Mouse (Mus musculus) limb, embryonic 12.5 days (tissue): ENCODE data around the gene Ccr6. TPM values are rescaled to one million over a fixed set of nuclear protein-coding genes. Genes with fewer than 3 reads are reported as not detected.

Experiments
- ATAC-seq: fragments of 200-750 bp; cut with Nextera tagmentation; 2 replicates; pipeline ENCODE4 v1.8.0; 2017; ENCODE audit warnings: low read depth, moderate TSS enrichment; ENCODE audit not compliant: insufficient number of reproducible peaks, insufficient read depth, low FRiP score, low TSS enrichment
- H3K27ac ChIP-seq: fragments of 300-500 bp; sonication (generic); 2 replicates; pipeline ENCODE4 v1.5.1; 2016; ENCODE audit warnings: mild to moderate bottlenecking, moderate library complexity
- H3K27me3 ChIP-seq: fragments of 300-500 bp; sonication (generic); 2 replicates; pipeline ENCODE4 v1.6.1; 2016; ENCODE audit warnings: mild to moderate bottlenecking, moderate library complexity
- H3K36me3 ChIP-seq: fragments of 300-500 bp; sonication (generic); 2 replicates; pipeline ENCODE4 v1.6.1; 2016; ENCODE audit warnings: mild to moderate bottlenecking, moderate library complexity
- H3K4me1 ChIP-seq: fragments of 300-500 bp; sonication (generic); replicated peaks from 2 replicates; pipeline ENCODE4 v1.6.1; 2016
- H3K4me2 ChIP-seq: fragments of 300-500 bp; sonication (generic); 2 replicates; pipeline ENCODE4 v1.6.1; 2016; ENCODE audit warnings: mild to moderate bottlenecking, moderate library complexity
- H3K4me3 ChIP-seq: fragments of 300-500 bp; sonication (generic); replicated peaks from 2 replicates; pipeline ENCODE4 v1.5.1; 2016; ENCODE audit warnings: mild to moderate bottlenecking
- H3K9ac ChIP-seq: fragments of 300-500 bp; sonication (generic); replicated peaks from 2 replicates; pipeline ENCODE4 v1.6.1; 2016; ENCODE audit warnings: mild to moderate bottlenecking, moderate library complexity
- H3K9me3 ChIP-seq: fragments of 300-500 bp; sonication (generic); 2 replicates; pipeline ENCODE4 v1.6.1; 2016; ENCODE audit warnings: mild to moderate bottlenecking, moderate library complexity
- WGBS: fragments of 180-500 bp; shearing (Covaris S2); methylation state at CpG from one replicate; pipeline ENCODE4 v1.1.7; 2016; 5-methylcytosine and 5-hydroxymethylcytosine counted together
- polyA plus RNA-seq: library from polyadenylated mRNA; unstranded; fragments of >200 nt; fragmentation: Nextera tagmentation; extraction: Ambion mirVana; gene quantifications from 2 replicates; pipeline ENCODE4 v1.2.1, GENCODE M21; 2016

Ccr6 gene
- polyA plus RNA-seq, 1 experiment from 2014 or later = not detected

DNA sequence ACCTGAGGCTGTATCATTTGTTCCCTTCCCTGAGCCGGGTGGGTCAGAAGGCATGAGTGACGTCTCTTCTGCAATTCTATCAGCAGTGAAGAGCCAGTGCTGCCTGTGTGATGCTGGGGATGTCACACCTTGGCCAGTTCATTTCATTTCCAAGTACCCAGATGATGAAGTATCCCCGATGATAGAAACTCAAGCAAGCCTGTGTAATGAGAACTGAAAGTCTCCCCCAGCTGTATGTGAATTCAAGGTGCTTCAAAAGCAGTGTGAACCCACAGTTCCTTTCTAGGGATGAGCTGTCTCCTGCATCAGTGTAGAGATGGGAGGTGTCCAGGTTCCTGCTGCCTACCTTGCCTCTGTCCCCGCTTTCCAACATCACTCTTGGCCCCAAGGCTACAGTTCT is 1.3 kb upstream of the Ccr6 start:
- no peaks in the 10 kb centered on the region for H3K36me3 ChIP-seq
- ATAC-seq = no peak
- no peak overlapping the region for H3K4me3 ChIP-seq
- H3K4me2 ChIP-seq = no peak overlapping the region
- H3K27me3 ChIP-seq = peaks cover 3% of the 10 kb centered on the region; the same call in 1 of the 2 replicates
- H3K9me3 ChIP-seq = no peaks in the 10 kb centered on the region
- WGBS = 85% methylated on average over 4 of the region's 4 CpGs
- no peak overlapping the region for H3K9ac ChIP-seq
- no peak overlapping the region for H3K27ac ChIP-seq
- no peaks in the 10 kb centered on the region for H3K4me1 ChIP-seq

DNA sequence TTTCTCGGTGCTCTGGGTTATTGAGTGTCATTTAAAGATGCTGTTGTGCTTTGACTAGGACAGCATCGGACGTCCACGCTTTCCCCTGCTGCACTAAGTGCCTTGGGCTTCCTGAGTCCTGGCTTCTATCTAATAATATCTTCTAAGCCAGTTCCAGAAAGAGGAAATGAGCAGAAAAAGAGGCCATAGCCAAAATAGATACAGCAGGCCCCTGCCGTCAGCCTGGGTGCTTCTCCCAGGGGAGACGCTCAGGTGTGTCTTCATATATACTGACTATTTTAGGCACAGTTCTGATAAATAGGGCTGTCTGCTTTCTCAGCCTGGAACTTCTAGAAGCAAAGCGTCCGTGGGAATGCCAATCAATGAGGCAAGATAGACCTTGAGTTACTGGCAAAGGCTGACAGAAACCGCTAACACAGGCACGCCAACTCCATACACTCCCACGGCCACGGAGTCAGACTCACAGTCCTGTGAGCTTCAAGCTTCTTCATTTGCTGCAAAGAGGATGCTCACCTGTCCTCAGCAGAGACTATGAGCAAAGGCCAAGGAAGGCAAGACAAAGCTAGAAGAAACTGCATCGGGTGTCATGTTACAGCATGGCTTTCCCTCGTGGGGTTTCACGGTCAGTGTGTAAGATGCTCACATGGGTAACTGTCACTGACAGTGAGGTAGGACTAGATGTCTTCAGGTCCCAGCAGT is 2.3 kb downstream of the Ccr6 start:
- ATAC-seq = no peak
- H3K4me3 ChIP-seq = no peak overlapping the region
- no peak overlapping the region for H3K4me2 ChIP-seq
- no peaks in the 10 kb centered on the region for H3K9me3 ChIP-seq
- peaks cover 3% of the 10 kb centered on the region; the same call in 1 of the 2 replicates for H3K27me3 ChIP-seq
- H3K36me3 ChIP-seq = no peaks in the 10 kb centered on the region
- H3K4me1 ChIP-seq = no peaks in the 10 kb centered on the region
- no peak overlapping the region for H3K27ac ChIP-seq
- WGBS = 76% methylated on average over 15 of the region's 15 CpGs
- no peak overlapping the region for H3K9ac ChIP-seq

DNA sequence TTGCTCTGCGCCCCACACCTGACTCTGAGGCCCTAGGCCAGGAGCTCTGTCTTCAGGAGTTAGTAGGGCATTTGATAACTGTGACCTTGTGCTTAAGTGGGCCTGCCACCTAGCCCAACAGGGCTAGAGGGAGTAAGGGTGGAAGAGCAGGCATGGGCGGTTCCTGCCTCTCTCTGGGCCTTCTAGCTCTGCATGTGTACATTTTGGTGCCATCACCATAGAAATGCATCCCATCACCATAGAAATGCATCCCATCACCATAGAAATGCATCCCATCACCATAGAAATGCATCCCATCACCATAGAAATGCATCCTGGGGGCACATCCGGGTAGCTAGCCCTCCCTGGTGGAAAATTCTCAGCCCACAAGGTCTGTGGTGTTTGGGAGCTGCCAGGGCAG is 3.7 kb downstream of the Ccr6 start:
- ATAC-seq = no peak
- H3K27me3 ChIP-seq = peaks cover 7% of the 10 kb centered on the region
- H3K27ac ChIP-seq = no peak overlapping the region
- no peak overlapping the region for H3K4me2 ChIP-seq
- no peaks in the 10 kb centered on the region for H3K9me3 ChIP-seq
- 0 out of 2 replicates have a peak, but pooled peaks cover 3% of the 10 kb centered on the region for H3K4me1 ChIP-seq
- no peak overlapping the region for H3K9ac ChIP-seq
- no peak overlapping the region for H3K4me3 ChIP-seq
- H3K36me3 ChIP-seq = no peaks in the 10 kb centered on the region
- 84% methylated on average over 3 of the region's 3 CpGs for WGBS

DNA sequence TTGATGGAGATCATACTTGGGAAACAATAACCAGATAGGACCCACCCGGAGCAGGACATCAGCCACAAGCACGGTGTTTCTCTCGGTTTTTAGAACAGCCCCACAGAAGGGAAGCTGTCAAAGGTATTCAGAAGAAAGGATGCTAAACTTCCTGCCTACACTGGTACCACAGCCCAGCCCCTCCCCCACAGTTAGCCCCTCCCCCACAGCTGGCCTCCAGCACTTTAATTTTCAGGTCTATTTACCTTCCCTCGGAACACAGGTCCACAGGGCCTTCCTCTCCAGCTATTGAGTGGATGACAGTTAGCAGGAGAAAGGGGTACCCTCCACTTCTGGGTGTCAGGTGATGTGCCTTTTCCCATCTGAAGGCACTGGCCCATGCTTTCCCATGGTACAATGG is 4.7 kb downstream of the Ccr6 start:
- no peak for ATAC-seq
- H3K36me3 ChIP-seq = no peaks in the 10 kb centered on the region
- 71% methylated on average over 4 of the region's 4 CpGs for WGBS
- H3K4me1 ChIP-seq = 0 out of 2 replicates have a peak, but pooled peaks cover 3% of the 10 kb centered on the region
- H3K27me3 ChIP-seq = peaks cover 7% of the 10 kb centered on the region
- no peak overlapping the region for H3K27ac ChIP-seq
- H3K4me3 ChIP-seq = no peak overlapping the region
- H3K9me3 ChIP-seq = no peaks in the 10 kb centered on the region
- H3K9ac ChIP-seq = no peak overlapping the region
- H3K4me2 ChIP-seq = no peak overlapping the region

DNA sequence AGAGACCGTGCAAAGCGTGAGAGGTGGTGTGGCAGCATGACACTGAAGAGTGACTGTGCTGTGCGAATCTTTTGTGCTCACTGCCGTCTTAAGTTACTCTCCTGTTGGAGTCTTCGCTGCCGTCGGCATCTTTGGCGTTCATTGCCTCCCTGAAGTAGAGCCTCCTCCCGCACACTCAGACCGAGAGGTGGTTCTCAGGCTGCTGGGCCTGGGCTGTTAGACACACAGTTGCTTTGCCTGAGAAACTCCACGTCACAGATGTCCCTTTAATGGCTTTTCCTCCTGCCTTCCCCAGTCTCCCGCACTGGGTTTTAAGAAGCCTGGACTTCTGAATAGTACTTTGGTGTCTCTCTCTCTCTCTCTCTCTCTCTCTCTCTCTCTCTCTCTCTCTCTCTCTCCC is 5.8 kb downstream of the Ccr6 start:
- no peak overlapping the region for H3K27ac ChIP-seq
- no peak overlapping the region for H3K4me2 ChIP-seq
- H3K9me3 ChIP-seq = no peaks in the 10 kb centered on the region
- no peak overlapping the region for H3K4me3 ChIP-seq
- H3K36me3 ChIP-seq = no peaks in the 10 kb centered on the region
- WGBS = 71% methylated on average over 12 of the region's 12 CpGs
- no peak for ATAC-seq
- H3K4me1 ChIP-seq = peaks cover 8% of the 10 kb centered on the region; the same call in 1 of the 2 replicates
- H3K9ac ChIP-seq = no peak overlapping the region
- H3K27me3 ChIP-seq = peaks cover 7% of the 10 kb centered on the region

DNA sequence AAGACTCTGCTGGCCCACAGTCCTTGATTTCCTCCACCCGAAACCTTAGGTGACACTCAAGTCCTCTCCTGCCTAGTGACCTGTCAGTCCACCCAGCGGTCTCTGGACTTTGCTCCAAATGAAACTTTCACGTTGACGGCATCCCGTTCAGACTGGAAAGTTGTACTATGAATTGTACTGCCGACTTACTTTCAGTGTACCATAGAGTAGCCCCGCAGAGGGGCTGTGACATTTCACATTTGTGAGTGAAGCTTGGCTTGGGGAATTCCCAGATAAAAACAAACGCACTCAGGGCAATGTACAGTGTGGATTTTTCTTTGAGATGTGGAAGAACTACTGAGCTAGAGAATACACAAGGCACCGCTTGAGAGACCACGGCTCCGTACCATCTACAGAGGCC is 6.3 kb downstream of the Ccr6 start:
- ATAC-seq = no peak
- Histone ChIP-seq H3K4me2 (no peak overlapping the region), H3K27me3 (peaks cover 5% of the 10 kb centered on the region), H3K27ac (no peak overlapping the region), H3K9me3 (no peaks in the 10 kb centered on the region), H3K4me3 (no peak overlapping the region), H3K4me1 (peaks cover 8% of the 10 kb centered on the region; the same call in 1 of the 2 replicates), H3K36me3 (no peaks in the 10 kb centered on the region), H3K9ac (no peak overlapping the region)
- 91% methylated on average over 11 of the region's 11 CpGs for WGBS

DNA sequence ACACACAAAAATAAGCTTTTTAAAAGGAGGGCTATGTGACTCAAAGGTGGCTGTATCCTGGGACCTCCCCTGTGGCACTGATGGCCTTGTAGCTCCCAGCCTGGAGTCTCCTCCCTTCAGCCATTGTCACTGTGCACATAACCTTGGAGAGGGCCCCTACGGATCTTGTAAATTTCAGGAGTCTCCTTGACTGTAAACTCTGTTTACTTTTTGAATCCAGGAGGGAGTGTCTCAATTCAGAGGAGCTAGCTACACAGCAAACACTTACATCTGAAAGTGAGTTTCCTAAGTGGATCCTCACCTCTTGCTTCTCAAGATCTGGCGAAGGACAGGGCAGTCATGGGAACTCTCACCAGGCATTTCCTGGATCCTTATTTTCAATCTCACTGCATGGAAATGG is 8.3 kb downstream of the Ccr6 start:
- WGBS = 84% methylated on average over 2 of the region's 2 CpGs
- no peak overlapping the region for H3K27ac ChIP-seq
- no peaks in the 10 kb centered on the region for H3K9me3 ChIP-seq
- H3K4me3 ChIP-seq = no peak overlapping the region
- H3K4me2 ChIP-seq = no peak overlapping the region
- no peak overlapping the region for H3K9ac ChIP-seq
- peaks cover 8% of the 10 kb centered on the region; the same call in 1 of the 2 replicates for H3K4me1 ChIP-seq
- no peaks in the 10 kb centered on the region for H3K36me3 ChIP-seq
- ATAC-seq = no peak
- peaks cover 9% of the 10 kb centered on the region for H3K27me3 ChIP-seq

DNA sequence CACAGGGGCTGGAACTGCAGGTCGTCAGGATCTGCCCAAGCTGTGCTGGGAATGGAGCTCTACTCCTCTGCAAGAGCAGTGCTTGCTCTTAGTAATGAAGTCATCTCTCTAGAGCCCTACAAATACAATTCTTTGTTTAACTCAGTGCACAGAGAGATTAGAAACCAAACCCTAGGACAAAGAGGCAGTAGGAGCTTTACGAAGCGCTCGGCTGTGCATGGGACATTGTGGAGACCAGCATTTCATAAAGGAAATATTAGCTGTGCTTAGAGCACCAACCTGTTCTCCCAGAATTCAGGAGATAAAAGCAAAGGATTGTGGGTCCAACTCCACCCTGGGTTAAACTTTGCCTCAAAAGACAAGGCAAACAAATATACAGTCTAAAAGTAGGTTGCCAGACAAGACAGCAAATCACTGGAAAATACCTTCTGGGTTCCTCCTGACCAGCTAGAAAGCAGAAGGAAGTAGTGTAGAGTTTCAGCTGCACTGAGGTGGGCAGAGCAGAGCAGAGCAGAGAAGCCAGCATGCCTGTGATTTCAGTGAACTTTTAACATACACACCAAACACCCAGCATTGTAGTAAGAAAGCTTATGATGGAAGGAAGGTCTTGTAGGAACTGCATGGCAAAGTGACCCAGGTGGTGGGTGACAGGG is 10.4 kb downstream of the Ccr6 start:
- H3K27me3 ChIP-seq = peaks cover 22% of the 10 kb centered on the region
- H3K36me3 ChIP-seq = no peaks in the 10 kb centered on the region
- H3K4me3 ChIP-seq = no peak overlapping the region
- ATAC-seq = no peak
- H3K4me2 ChIP-seq = no peak overlapping the region
- H3K9me3 ChIP-seq = no peaks in the 10 kb centered on the region
- H3K4me1 ChIP-seq = peaks cover 8% of the 10 kb centered on the region; the same call in 1 of the 2 replicates
- H3K27ac ChIP-seq = no peak overlapping the region
- H3K9ac ChIP-seq = no peak overlapping the region
- WGBS = 83% methylated on average over 4 of the region's 4 CpGs

DNA sequence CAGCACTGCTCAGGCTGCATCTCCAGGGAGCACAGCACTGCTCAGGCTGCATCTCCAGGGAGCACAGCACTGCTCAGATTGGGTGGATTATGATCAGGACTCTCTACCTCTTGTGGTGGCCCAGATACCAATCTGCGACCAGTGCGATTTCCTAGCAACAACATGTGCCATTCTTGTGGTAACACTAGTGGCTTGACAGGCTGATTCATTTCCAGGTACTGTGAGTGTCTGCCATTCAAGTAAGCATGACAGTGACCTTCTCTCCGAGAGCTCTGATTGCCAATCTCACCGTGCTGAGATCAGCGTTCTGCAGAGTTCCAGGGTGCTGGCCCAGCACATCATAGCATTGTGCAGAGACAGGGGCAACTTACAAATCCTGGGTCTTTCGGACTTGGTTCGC is 15.9 kb downstream of the Ccr6 start:
- no peak overlapping the region for H3K9ac ChIP-seq
- ATAC-seq = no peak
- no peak overlapping the region for H3K4me3 ChIP-seq
- no peaks in the 10 kb centered on the region for H3K9me3 ChIP-seq
- H3K4me2 ChIP-seq = no peak overlapping the region
- no peak overlapping the region for H3K27ac ChIP-seq
- H3K4me1 ChIP-seq = no peaks in the 10 kb centered on the region
- 85% methylated on average over 7 of the region's 7 CpGs for WGBS
- no peaks in the 10 kb centered on the region for H3K36me3 ChIP-seq
- peaks cover 23% of the 10 kb centered on the region; the same call in 1 of the 2 replicates for H3K27me3 ChIP-seq

DNA sequence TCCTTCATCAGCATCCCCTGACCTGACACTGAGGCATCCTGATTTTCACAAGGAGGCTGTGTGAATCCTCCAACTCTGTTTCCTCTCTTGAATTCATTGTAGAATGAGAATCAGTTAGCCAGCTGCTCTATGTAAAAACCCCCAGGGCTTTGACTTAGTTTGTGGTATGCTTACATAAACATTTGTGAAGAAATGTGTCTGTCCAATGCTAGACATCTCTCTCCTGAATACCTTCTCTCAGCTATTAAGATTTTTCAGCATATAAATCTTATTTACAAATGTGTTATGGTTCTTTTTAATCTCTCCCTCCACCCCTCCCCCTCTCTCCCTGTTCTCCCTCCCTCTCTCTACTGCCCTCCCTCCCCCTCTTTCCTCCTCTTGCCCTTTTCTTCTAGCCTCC is 18.4 kb downstream of the Ccr6 start:
- H3K9me3 ChIP-seq = no peaks in the 10 kb centered on the region
- H3K4me2 ChIP-seq = no peak overlapping the region
- no peaks in the 10 kb centered on the region for H3K36me3 ChIP-seq
- H3K9ac ChIP-seq = no peak overlapping the region
- no peak for ATAC-seq
- no peak overlapping the region for H3K27ac ChIP-seq
- H3K4me3 ChIP-seq = no peak overlapping the region
- peaks cover 16% of the 10 kb centered on the region; the same call in 1 of the 2 replicates for H3K27me3 ChIP-seq
- H3K4me1 ChIP-seq = no peaks in the 10 kb centered on the region

DNA sequence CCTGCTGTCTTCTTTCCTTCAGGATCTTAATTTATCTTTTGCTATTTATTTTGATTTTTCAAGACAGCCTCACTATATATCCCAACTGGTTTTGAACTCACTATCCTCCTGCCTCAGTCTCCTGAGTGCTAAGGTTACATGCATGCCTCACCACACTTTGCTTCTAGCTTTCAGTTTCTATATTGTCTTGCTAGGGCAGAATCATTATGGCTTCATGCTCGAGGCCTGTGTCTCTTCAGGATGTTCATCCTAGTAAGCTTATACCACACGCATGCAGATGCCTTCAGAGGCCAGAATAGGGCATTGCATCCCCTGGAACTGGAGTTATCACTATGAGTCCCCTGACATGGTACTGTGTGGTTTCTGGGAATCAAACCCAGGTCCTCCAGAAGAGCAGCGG is 19.1 kb downstream of the Ccr6 start:
- H3K27me3 ChIP-seq = peaks cover 11% of the 10 kb centered on the region; the same call in 1 of the 2 replicates
- H3K9me3 ChIP-seq = no peaks in the 10 kb centered on the region
- H3K9ac ChIP-seq = no peak overlapping the region
- no peak overlapping the region for H3K4me3 ChIP-seq
- ATAC-seq = no peak
- H3K36me3 ChIP-seq = no peaks in the 10 kb centered on the region
- no peak overlapping the region for H3K27ac ChIP-seq
- 77% methylated on average over 3 of the region's 3 CpGs for WGBS
- no peak overlapping the region for H3K4me2 ChIP-seq
- no peaks in the 10 kb centered on the region for H3K4me1 ChIP-seq
